In the genomic region with DNA sequence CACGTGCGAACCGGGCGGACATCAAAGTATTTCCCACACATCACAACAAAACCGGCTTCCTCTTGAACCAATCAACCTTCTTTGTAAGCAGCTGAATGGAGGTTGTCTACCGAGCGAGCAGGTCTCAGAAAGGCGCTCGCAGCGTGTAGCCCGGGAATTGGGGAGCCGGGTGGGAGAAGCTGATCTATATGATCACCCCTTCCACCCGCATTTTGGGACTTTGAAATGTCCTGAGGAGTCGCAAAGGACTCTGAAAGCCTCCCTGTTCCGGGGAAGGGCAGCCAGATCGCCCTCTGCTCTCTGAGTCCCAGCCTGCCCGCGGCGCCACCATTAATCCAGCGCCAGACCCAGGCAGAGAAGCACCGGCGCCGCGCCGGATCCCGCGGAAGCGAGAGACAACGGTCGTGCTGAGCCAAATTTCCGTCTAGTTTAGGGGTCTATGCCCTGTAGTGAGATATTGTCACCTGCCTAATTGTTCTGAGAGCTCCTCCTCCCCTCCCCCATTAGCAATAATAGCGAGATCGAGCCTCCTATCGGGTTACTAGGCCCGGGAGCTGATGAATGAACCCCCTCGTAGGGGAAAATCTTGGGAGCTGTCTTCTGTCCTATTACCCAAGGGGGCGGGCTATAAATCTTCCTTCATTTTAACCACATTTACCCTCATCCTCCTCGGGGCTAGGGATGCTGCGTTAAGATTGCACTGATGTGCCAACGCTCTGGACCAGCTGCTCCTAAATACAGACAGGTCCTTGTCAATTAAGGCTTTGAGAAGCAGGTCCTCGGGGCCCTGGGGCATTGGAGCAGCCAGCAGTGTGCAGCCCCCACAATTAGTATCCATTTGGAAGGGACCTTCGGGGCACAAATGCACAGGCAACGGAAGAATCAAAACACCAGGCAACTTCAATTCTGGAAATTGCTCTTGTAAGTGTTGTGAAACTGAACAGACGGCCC, we compare ENCODE assay signal across 8 mouse cellular contexts. TPM values are rescaled to one million over a fixed set of nuclear protein-coding genes. Genes with fewer than 3 reads are reported as not detected.
DNase-seq lines count a peak whose midpoint lies in the region; ATAC-seq and TF ChIP-seq lines count a peak whose summit lies in the region.

No protein-coding gene starts in this region.

- no peaks in the 10 kb centered on the region for H3K36me3 ChIP-seq in hindbrain, embryonic 10.5 days
- no peaks in the 10 kb centered on the region for H3K36me3 ChIP-seq in liver, embryonic 13.5 days

- H3K9ac ChIP-seq in liver, embryonic 13.5 days, result no peak overlapping the region

- peak; percentile 48 to 76 for DNase-seq in adrenal gland, adult (ENCODE audit: inconsistent age in 2 of 2, low spot score in 1 of 2)
- DNase-seq in adrenal gland, adult 18-20 months (ENCODE audit: low spot score in 2 of 2), result no peak
- peak; percentile 68 for DNase-seq in brain, embryonic 14.5 days (ENCODE audit: low read depth)
- peak; percentile 74 for DNase-seq in hindbrain, embryonic 10.5 days (ENCODE audit: low spot score)
- DNase-seq in liver, embryonic 13.5 days, result no peak
- DNase-seq in spleen, adult 18-20 months, result no peak
- no peak for DNase-seq in right cerebral cortex, postnatal 4 days

- TF ChIP-seq CTCF in brain, embryonic 14.5 days (IDR thresholded peaks at IDR 0.05; ENCODE audit: borderline replicate concordance, extremely low read depth, insufficient read depth, insufficient read length), result no peak

- no peak for TF ChIP-seq POLR2A in brain, embryonic 14.5 days (IDR thresholded peaks at IDR 0.05; ENCODE audit: borderline replicate concordance, extremely low read depth, insufficient read depth, insufficient read length, poor library complexity, severe bottlenecking)

- H3K27me3 ChIP-seq in hindbrain, embryonic 10.5 days (ENCODE audit: insufficient read depth, poor library complexity, severe bottlenecking), result peaks cover 100% of the 10 kb centered on the region
- peaks cover 98% of the 10 kb centered on the region for H3K27me3 ChIP-seq in liver, embryonic 13.5 days

- WGBS in hindbrain, embryonic 10.5 days, result under 1% methylated on average over 44 of the region's 44 CpGs
- 1% methylated on average over 44 of the region's 44 CpGs for WGBS in liver, embryonic 13.5 days (ENCODE audit: insufficient replicate concordance)

- 0 out of 2 replicates have a peak overlapping the region, but pooled peaks have one; percentile 12 for H3K4me2 ChIP-seq in liver, embryonic 13.5 days

- peaks cover 32% of the 10 kb centered on the region for H3K4me1 ChIP-seq in hindbrain, embryonic 10.5 days (replicated peaks)
- no peaks in the 10 kb centered on the region for H3K4me1 ChIP-seq in liver, embryonic 13.5 days (replicated peaks)

- no peak for ATAC-seq in liver, embryonic 13.5 days (ENCODE audit: low read depth)
- ATAC-seq in megakaryocyte progenitor cell, adult 5-6 weeks (replicated peaks; ENCODE audit: poor library complexity), result no peak

- peak overlapping the region; percentile 79 for H3K27ac ChIP-seq in hindbrain, embryonic 10.5 days
- H3K27ac ChIP-seq in liver, embryonic 13.5 days, result no peak overlapping the region

- peak overlapping the region; percentile 42 for H3K4me3 ChIP-seq in hindbrain, embryonic 10.5 days
- no peak overlapping the region for H3K4me3 ChIP-seq in liver, embryonic 13.5 days (replicated peaks)

- peaks cover 8% of the 10 kb centered on the region for H3K9me3 ChIP-seq in hindbrain, embryonic 10.5 days
- H3K9me3 ChIP-seq in liver, embryonic 13.5 days (replicated peaks), result no peaks in the 10 kb centered on the region

RNA-seq across cellular contexts. Expression of a gene that starts 37.6 kb away (rescaled TPM):
- 100 to 1,000 TPM; 157 to 164 TPM for total RNA-seq in adrenal gland, adult 18-20 months (2021)
- polyA plus RNA-seq in brain, embryonic 14.5 days (2012; rRNA removed), result 64.7 and 90.7 TPM in 2 replicates
- 118 and 120 TPM in 2 replicates for polyA plus RNA-seq in hindbrain, embryonic 10.5 days (2016; fragmentation: Nextera tagmentation; extraction: Ambion mirVana)
- polyA plus RNA-seq in liver, embryonic 13.5 days (2015; fragmentation: Nextera tagmentation; extraction: Ambion mirVana), result 100 and 114 TPM in 2 replicates
- total RNA-seq in megakaryocyte progenitor cell, adult 5-6 weeks (2015), result 127 and 143 TPM in 2 replicates
- 47.1 and 57.8 TPM in 2 replicates for total RNA-seq in megakaryocyte progenitor cell, adult 5-6 weeks (2017)

Comparison
In these comparisons a context has a peak if more than half of its experiments do, and no peak if none do; other contexts are left out.
1. DNase-seq: peak in adrenal gland, adult (2 of 2), brain, embryonic 14.5 days (single experiment) and hindbrain, embryonic 10.5 days (single experiment); none in adrenal gland, adult 18-20 months (0 of 2), liver, embryonic 13.5 days (single experiment), spleen, adult 18-20 months (0 of 2) and right cerebral cortex, postnatal 4 days (single experiment).